In the genomic region with DNA sequence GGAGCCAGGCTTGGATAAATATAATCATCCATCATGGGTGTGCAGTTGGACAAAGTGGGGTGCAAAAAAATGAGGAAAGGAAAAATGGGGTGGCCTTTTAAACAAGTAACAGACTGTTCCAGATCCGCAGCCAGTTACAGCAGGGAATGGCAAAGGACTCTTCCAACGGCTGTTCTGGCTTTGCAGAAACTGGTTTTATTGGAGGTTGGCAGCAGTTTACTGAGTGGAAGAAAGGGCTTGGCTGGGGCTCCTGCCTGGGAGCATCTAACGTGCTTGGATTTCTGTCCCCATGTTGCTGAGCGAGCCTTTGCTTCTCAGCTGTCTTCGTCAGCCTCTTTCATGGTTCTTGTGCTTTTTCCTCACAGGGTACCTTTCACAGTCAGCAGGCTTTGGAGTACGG, we compare ENCODE assay signal across 23 mouse cellular contexts. TPM values are rescaled to one million over a fixed set of nuclear protein-coding genes. Genes with fewer than 3 reads are reported as not detected.
DNase-seq lines count a peak whose midpoint lies in the region; ATAC-seq and TF ChIP-seq lines count a peak whose summit lies in the region.
"Had no signal": no experiment of that assay in that cellular context is flagged by ENCODE, and none has a peak within 500 bp of the region (broad histone marks: within the 10 kb centered on the region; RNA-seq: fewer than 3 reads in every experiment).

No protein-coding gene starts in this region.

- H3K4me3 ChIP-seq in layer of hippocampus, adult 2 months: no peak overlapping the region
- H3K4me3 ChIP-seq in lung, adult 2 months (replicated peaks; ENCODE audit: extremely low read depth, low read depth, low read length): no peak overlapping the region
- H3K4me3 ChIP-seq: forebrain, embryonic 15.5 days; heart, adult 2 months; heart, embryonic 13.5 days; kidney, embryonic 15.5 days; limb, embryonic 10.5 days had no signal

- WGBS in lung, adult 2 months: 90% methylated on average over 6 of the region's 6 CpGs

- no peaks in the 10 kb centered on the region; the same call in 1 of the 2 replicates for H3K4me1 ChIP-seq in lung, adult 2 months (ENCODE audit: control insufficient read depth, insufficient read depth, low read length)
- H3K4me1 ChIP-seq: forebrain, embryonic 15.5 days; kidney, embryonic 15.5 days; limb, embryonic 10.5 days had no signal

- TF ChIP-seq POLR2A in lung, adult 2 months (IDR thresholded peaks at IDR 0.05; ENCODE audit: borderline replicate concordance, extremely low read depth, low read depth, low read length): no peak

- peak overlapping the region; percentile 80 for H3K27ac ChIP-seq in layer of hippocampus, adult 2 months
- H3K27ac ChIP-seq: forebrain, embryonic 15.5 days; heart, adult 2 months; heart, embryonic 13.5 days; kidney, embryonic 15.5 days; limb, embryonic 10.5 days; macrophage had no signal

- ATAC-seq in frontal cortex, adult (ENCODE audit: low TSS enrichment): peak; percentile 60
- ATAC-seq: forebrain, embryonic 15.5 days; lung, postnatal 0 days; midbrain, embryonic 16.5 days had no signal

- no peak for TF ChIP-seq CTCF in layer of hippocampus, adult 2 months (conservative IDR thresholded peaks at IDR 0.05)
- no peak for TF ChIP-seq CTCF in lung, adult 2 months (IDR thresholded peaks at IDR 0.05; ENCODE audit: insufficient read depth, low read length)

- no peak for DNase-seq in frontal cortex, postnatal 36 days (ENCODE audit: low spot score in 2 of 2)
- DNase-seq in layer of hippocampus, adult 2 months (ENCODE audit: low spot score in 2 of 2): peak; percentile 37 to 52
- no peak for DNase-seq in layer of hippocampus, postnatal 25 days (ENCODE audit: extremely low spot score in 1 of 2, low spot score in 1 of 2)
- DNase-seq in brain, adult 2 months (ENCODE audit: low read depth, low spot score): peak; percentile 32
- DNase-seq in layer of hippocampus, postnatal 10 days (ENCODE audit: low spot score in 2 of 2): peak; percentile 37 to 47
- DNase-seq in lung, adult 2 months: no peak
- DNase-seq: adrenal gland, adult 2 months; cerebellum, adult 8-10 months; cerebellum, postnatal 36 days; heart, adult 2 months; heart, postnatal 14 days; kidney, adult 11 months; kidney, postnatal 4 days; spleen, adult 18-20 months had no signal

RNA-seq across cellular contexts. Expression of a gene that starts 11.9 kb away (rescaled TPM):
- 100 to 1,000 TPM; 137 to 145 TPM for total RNA-seq in layer of hippocampus, adult 2 months (2021)
- total RNA-seq in layer of hippocampus, postnatal 25 days (2021): 100 to 1,000 TPM; 138 to 139 TPM
- 100 to 1,000 TPM; 109 to 114 TPM for total RNA-seq in layer of hippocampus, postnatal 10 days (2021)
- 40.4 and 66.9 TPM in 2 replicates for polyA plus RNA-seq in lung, adult 2 months (2012; rRNA removed)

RNA-seq across cellular contexts. Expression of a gene that starts 38.7 kb away (rescaled TPM):
- total RNA-seq in layer of hippocampus, adult 2 months (2021): under 1 TPM; 0.66 to 0.97 TPM
- total RNA-seq in layer of hippocampus, postnatal 25 days (2021): under 1 TPM; 0.54 to 0.94 TPM
- 1 to 10 TPM; 1.8 to 2.4 TPM for total RNA-seq in layer of hippocampus, postnatal 10 days (2021)
- 2.6 and 3.5 TPM in 2 replicates for polyA plus RNA-seq in lung, adult 2 months (2012; rRNA removed)
- total RNA-seq: liver, adult 2 months had no signal
- polyA plus RNA-seq: liver, adult 2 months; macrophage had no signal

Comparison
In these comparisons a context has a peak if more than half of its experiments do, and no peak if none do; other contexts are left out.
1. DNase-seq: peak in layer of hippocampus, adult 2 months (2 of 2), brain, adult 2 months (single experiment) and layer of hippocampus, postnatal 10 days (2 of 2); none in frontal cortex, postnatal 36 days (0 of 2), layer of hippocampus, postnatal 25 days (0 of 2) and lung, adult 2 months (single experiment).